Mouse (Mus musculus): ENCODE data around the gene Zfp286. TPM values are rescaled to one million over a fixed set of nuclear protein-coding genes. Genes with fewer than 3 reads are reported as not detected.

The Zfp286 gene
- polyA plus RNA-seq, 1 experiment from 2014 or later, result 4.7 TPM

DNA sequence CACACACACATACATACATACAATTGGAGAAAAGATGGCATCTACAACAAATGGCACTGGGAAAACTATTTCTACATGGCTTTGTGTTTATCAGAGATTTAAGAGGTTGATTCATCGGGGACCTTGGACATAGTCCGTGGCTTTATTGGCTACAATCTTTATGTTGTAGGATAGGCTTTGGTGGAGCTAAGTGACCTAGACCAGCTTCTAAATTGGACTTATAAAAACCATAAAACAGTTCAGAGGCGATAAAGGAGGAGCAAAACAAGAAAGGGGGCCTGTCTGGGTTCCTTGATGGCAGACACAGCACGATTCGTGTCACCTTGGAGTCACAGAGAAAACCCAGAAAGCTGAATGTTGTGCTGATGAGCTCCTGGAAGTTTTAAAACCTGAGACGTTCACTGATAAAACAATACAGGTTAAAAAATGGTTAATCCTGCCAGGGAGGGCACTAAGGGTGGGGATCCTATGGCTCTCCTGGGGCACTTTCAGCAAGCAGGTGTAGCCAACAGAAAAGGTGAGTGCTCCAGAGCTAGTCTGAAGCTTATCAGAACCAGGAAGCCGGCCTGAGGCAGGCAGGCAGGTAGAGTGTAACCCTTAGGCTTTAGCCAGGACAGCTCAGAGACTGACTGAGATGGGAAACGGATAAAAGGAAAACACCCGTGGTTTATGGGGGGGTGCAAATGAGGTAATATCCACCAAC is 28.4 kb downstream of the Zfp286 start:
- ATAC-seq (no peak), DNase-seq (ENCODE audit: low spot score) (no peak)
- H3K36me3 ChIP-seq (ENCODE audit: insufficient read depth, low read length), result no peaks in the 10 kb centered on the region
- no peaks in the 10 kb centered on the region for H3K4me1 ChIP-seq (ENCODE audit: insufficient read depth, low read depth, low read length)
- TF ChIP-seq EP300 (IDR thresholded peaks at IDR 0.05), result no peak
- TF ChIP-seq CTCF (IDR thresholded peaks at IDR 0.05), result no peak
- no peak overlapping the region for H3K4me3 ChIP-seq (ENCODE audit: low read depth, low read length)
- H3K9ac ChIP-seq (replicated peaks; ENCODE audit: low read depth), result no peak overlapping the region
- no peaks in the 10 kb centered on the region for H3K9me3 ChIP-seq (ENCODE audit: low read length)
- WGBS, result 68% methylated on average over 9 of the region's 9 CpGs
- H3K27ac ChIP-seq (ENCODE audit: low read length), result no peak overlapping the region
- no peaks in the 10 kb centered on the region for H3K27me3 ChIP-seq (replicated peaks; ENCODE audit: insufficient read depth, low read length)
- H3K4me2 ChIP-seq (replicated peaks; ENCODE audit: low read depth, low read length), result no peak overlapping the region

DNA sequence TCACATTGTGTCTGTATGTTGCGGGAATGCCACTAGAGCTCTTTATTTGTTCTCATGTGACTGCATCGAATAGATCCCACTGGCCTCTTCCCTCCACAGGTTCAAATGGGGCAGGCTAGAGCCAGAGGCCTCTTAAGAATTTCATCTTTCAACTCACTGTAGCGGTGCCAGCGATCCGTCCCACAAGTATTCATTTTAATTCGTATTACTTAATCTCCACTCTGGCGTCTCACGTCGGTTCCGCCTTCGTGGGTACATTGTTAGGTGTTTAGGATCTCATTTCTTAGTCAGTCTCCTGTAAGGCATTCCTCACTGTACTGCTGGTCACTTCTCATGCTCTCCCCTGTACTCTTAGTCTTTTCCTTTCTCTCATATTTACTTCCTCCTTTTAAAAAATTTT is 30.8 kb downstream of the Zfp286 start:
- H3K27me3 ChIP-seq (replicated peaks; ENCODE audit: insufficient read depth, low read length), result no peaks in the 10 kb centered on the region
- no peak overlapping the region for H3K27ac ChIP-seq (ENCODE audit: low read length)
- H3K36me3 ChIP-seq (ENCODE audit: insufficient read depth, low read length), result no peaks in the 10 kb centered on the region
- 85% methylated on average over 11 of the region's 11 CpGs for WGBS
- no peak overlapping the region for H3K4me3 ChIP-seq (ENCODE audit: low read depth, low read length)
- H3K9ac ChIP-seq (replicated peaks; ENCODE audit: low read depth), result no peak overlapping the region
- DNase-seq (ENCODE audit: low spot score), result no peak
- no peaks in the 10 kb centered on the region for H3K4me1 ChIP-seq (ENCODE audit: insufficient read depth, low read depth, low read length)
- H3K4me2 ChIP-seq (replicated peaks; ENCODE audit: low read depth, low read length), result no peak overlapping the region
- no peaks in the 10 kb centered on the region for H3K9me3 ChIP-seq (ENCODE audit: low read length)
- ATAC-seq, result no peak
- TF ChIP-seq EP300 (IDR thresholded peaks at IDR 0.05) (no peak), CTCF (IDR thresholded peaks at IDR 0.05) (no peak)

DNA sequence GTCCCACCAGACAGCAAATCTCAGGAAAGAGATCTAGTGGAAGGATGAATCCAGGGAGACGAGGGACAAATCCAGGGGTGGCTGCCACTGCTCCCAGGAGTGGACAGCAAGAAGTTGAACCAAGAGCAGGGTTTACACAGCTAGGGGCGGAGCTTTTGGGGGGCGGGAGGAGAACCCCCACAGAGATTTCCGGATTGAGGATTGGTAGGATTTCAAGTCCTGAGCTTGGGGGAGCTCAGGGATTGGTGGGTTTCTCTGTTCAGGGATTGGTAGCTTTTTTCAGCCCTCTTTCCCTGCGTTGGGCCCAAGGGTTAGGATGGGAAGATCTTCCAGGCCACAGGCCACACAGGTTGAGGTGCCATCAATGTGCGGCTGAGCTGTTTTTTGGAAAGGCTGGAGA is 31.4 kb downstream of the Zfp286 start:
- H3K4me2 ChIP-seq (replicated peaks; ENCODE audit: low read depth, low read length), result no peak overlapping the region
- H3K27me3 ChIP-seq (replicated peaks; ENCODE audit: insufficient read depth, low read length), result no peaks in the 10 kb centered on the region
- DNase-seq (ENCODE audit: low spot score) (no peak), ATAC-seq (no peak)
- no peak overlapping the region for H3K27ac ChIP-seq (ENCODE audit: low read length)
- 83% methylated on average over 6 of the region's 6 CpGs for WGBS
- no peak for TF ChIP-seq CTCF (IDR thresholded peaks at IDR 0.05)
- no peak for TF ChIP-seq EP300 (IDR thresholded peaks at IDR 0.05)
- no peak overlapping the region for H3K9ac ChIP-seq (replicated peaks; ENCODE audit: low read depth)
- H3K36me3 ChIP-seq (ENCODE audit: insufficient read depth, low read length), result no peaks in the 10 kb centered on the region
- H3K4me3 ChIP-seq (ENCODE audit: low read depth, low read length), result no peak overlapping the region
- no peaks in the 10 kb centered on the region for H3K9me3 ChIP-seq (ENCODE audit: low read length)
- H3K4me1 ChIP-seq (ENCODE audit: insufficient read depth, low read depth, low read length), result no peaks in the 10 kb centered on the region

DNA sequence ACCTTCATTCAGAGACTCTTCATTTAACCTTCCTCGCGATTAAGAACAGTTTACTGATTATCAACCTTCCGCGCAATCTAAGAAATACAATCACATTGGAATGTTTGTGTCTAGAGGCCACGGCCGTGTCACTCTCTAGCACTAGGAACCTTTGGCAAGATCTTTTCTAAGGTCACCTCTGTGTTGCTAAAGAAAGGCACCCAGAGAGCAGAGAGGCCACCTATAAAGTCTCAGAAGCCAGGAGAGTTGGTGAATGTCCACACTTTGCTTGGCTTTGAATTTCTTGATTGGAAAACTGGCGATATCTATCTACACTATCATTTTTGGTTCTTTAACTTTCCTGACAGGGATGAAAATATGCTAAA is 32.1 kb downstream of the Zfp286 start:
- ATAC-seq (peak; percentile 14), DNase-seq (ENCODE audit: low spot score) (no peak)
- Histone ChIP-seq H3K4me1 (ENCODE audit: insufficient read depth, low read depth, low read length) (no peaks in the 10 kb centered on the region), H3K27ac (ENCODE audit: low read length) (no peak overlapping the region), H3K9me3 (ENCODE audit: low read length) (no peaks in the 10 kb centered on the region), H3K4me2 (replicated peaks; ENCODE audit: low read depth, low read length) (peak overlapping the region; percentile 20; the same call in 1 of the 2 replicates), H3K27me3 (replicated peaks; ENCODE audit: insufficient read depth, low read length) (no peaks in the 10 kb centered on the region), H3K9ac (replicated peaks; ENCODE audit: low read depth) (no peak overlapping the region), H3K36me3 (ENCODE audit: insufficient read depth, low read length) (no peaks in the 10 kb centered on the region), H3K4me3 (ENCODE audit: low read depth, low read length) (no peak overlapping the region)
- no peak for TF ChIP-seq EP300 (IDR thresholded peaks at IDR 0.05)
- TF ChIP-seq CTCF (IDR thresholded peaks at IDR 0.05), result no peak
- 6% methylated on average over 7 of the region's 7 CpGs for WGBS

DNA sequence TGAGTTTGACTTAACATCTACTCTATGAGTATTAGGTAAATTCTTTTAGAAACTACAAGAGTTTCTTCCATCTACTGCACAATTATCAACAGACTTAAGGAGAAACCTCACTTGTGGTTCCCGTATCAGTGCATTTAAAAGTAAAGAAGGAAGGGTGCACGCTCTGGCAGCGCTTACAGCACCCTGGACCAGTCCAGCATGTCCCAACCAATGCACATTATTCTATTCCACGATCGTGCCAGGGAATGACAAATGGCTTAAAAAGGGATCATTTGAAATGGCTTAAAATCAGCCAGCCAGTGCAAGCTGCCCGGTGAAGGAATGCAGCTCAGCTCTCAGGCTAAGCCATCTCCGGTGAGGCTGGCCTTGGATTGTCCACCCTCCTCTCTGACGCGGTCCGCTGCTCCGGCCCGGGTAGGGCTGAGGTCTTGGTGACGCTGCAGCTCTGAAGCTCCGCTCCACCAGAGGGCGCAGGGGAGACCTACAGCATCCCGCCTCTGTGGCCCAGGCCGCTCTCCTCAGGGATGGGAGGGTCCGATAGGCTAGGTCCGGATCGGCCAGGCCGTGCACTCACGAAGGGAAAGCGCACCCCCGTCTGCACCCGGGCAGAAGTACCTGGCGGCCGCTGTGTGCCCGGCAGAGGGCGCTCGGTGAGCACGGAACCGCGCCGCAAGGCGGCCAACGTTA is 32.7 kb downstream of the Zfp286 start:
- no peak overlapping the region for H3K27ac ChIP-seq (ENCODE audit: low read length)
- H3K9me3 ChIP-seq (ENCODE audit: low read length), result no peaks in the 10 kb centered on the region
- ATAC-seq (peak; percentile 100), DNase-seq (ENCODE audit: low spot score) (peak; percentile 99)
- no peak overlapping the region for H3K4me3 ChIP-seq (ENCODE audit: low read depth, low read length)
- peak overlapping the region; percentile 20; the same call in 1 of the 2 replicates for H3K4me2 ChIP-seq (replicated peaks; ENCODE audit: low read depth, low read length)
- WGBS, result 7% methylated on average over 36 of the region's 36 CpGs
- no peak overlapping the region for H3K9ac ChIP-seq (replicated peaks; ENCODE audit: low read depth)
- no peaks in the 10 kb centered on the region for H3K27me3 ChIP-seq (replicated peaks; ENCODE audit: insufficient read depth, low read length)
- no peaks in the 10 kb centered on the region for H3K36me3 ChIP-seq (ENCODE audit: insufficient read depth, low read length)
- H3K4me1 ChIP-seq (ENCODE audit: insufficient read depth, low read depth, low read length), result no peaks in the 10 kb centered on the region
- TF ChIP-seq CTCF (IDR thresholded peaks at IDR 0.05) (peak; percentile 99), EP300 (IDR thresholded peaks at IDR 0.05) (no peak)

DNA sequence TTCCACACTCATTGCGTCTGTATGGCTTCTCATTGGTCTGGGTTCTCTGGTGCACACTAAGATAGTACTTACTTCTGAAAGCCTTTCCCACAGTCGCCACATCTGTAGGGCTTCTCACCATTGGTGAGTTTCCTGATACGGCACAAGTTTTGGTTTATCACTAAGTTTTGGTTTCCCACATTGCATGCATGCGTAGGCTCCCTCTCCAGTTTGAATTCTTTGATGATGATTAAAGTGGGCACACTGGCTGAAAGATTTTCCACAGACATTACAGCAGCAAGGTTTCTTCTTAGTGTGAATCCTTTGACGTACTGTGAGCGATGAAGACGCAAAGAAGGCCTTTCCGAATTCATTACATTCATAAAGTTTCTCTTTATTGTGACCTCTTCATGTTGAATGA is 36.5 kb downstream of the Zfp286 start, which contains the start of gene Gm10428:
Gene Gm10428, plus strand, starts transcription at position 321 of the 400 bp plus-strand sequence.
- WGBS, result 92% methylated on average over 8 of the region's 8 CpGs
- DNase-seq (ENCODE audit: low spot score), result no peak
- no peaks in the 10 kb centered on the region for H3K4me1 ChIP-seq (ENCODE audit: insufficient read depth, low read depth, low read length)
- H3K4me2 ChIP-seq (replicated peaks; ENCODE audit: low read depth, low read length), result no peak within 1 kb of the TSS
- no peaks in the 10 kb centered on the region for H3K27me3 ChIP-seq (replicated peaks; ENCODE audit: insufficient read depth, low read length)
- no peaks in the 10 kb centered on the region for H3K36me3 ChIP-seq (ENCODE audit: insufficient read depth, low read length)
- no peaks in the 10 kb centered on the region for H3K9me3 ChIP-seq (ENCODE audit: low read length)
- no peak within 1 kb of the TSS for H3K4me3 ChIP-seq (ENCODE audit: low read depth, low read length)
- no peak within 1 kb of the TSS for H3K9ac ChIP-seq (replicated peaks; ENCODE audit: low read depth)
- H3K27ac ChIP-seq (ENCODE audit: low read length), result no peak within 1 kb of the TSS
- ATAC-seq, result no peak
- TF ChIP-seq EP300 (IDR thresholded peaks at IDR 0.05) (no peak), CTCF (IDR thresholded peaks at IDR 0.05) (no peak)

Measured in lung, postnatal 0 days (tissue).